Mouse (Mus musculus) hindbrain, postnatal 0 days (tissue): ENCODE measurements around the gene Sar1a. TPM values are rescaled to one million over a fixed set of nuclear protein-coding genes. Genes with fewer than 3 reads are reported as not detected.

Experiments used
- ATAC-seq: fragments of 200-750 bp; cut with Nextera tagmentation; 2 replicates; pipeline ENCODE4 v1.8.0; 2017; ENCODE audit warnings: mild to moderate bottlenecking, moderate TSS enrichment, moderate library complexity
- DNase-seq: peaks from one replicate; pipeline ENCODE4 v3.0.0-alpha.2; 2015; ENCODE audit warnings: low spot score
- H3K27ac ChIP-seq: fragments of 300-500 bp; sonication (generic); 2 replicates; pipeline ENCODE4 v1.5.1; 2014; ENCODE audit warnings: mild to moderate bottlenecking
- H3K27me3 ChIP-seq: fragments of 300-500 bp; sonication (generic); 2 replicates; pipeline ENCODE4 v1.6.1; 2014; ENCODE audit warnings: low read length, mixed read lengths; ENCODE audit not compliant: insufficient read depth
- H3K36me3 ChIP-seq: fragments of 300-500 bp; sonication (generic); 2 replicates; pipeline ENCODE4 v1.6.1; 2014; ENCODE audit warnings: low read length, mixed read lengths; ENCODE audit not compliant: insufficient read depth
- H3K4me1 ChIP-seq: fragments of 300-500 bp; sonication (generic); 2 replicates; pipeline ENCODE4 v1.6.1; 2014; ENCODE audit warnings: antibody characterized with exemption, low read length, mixed read lengths; ENCODE audit not compliant: insufficient read depth
- H3K4me2 ChIP-seq: fragments of 300-500 bp; sonication (generic); 2 replicates; pipeline ENCODE4 v1.6.1; 2014; ENCODE audit warnings: low read depth, mild to moderate bottlenecking, low read length, moderate library complexity, mixed read lengths
- H3K4me3 ChIP-seq: fragments of 300-500 bp; sonication (generic); 2 replicates; pipeline ENCODE4 v1.5.1; 2014; ENCODE audit warnings: low read length
- H3K9ac ChIP-seq: fragments of 300-500 bp; sonication (generic); replicated peaks from 2 replicates; pipeline ENCODE4 v1.6.1; 2014; ENCODE audit warnings: mild to moderate bottlenecking, low read length, moderate library complexity, mixed read lengths
- H3K9me3 ChIP-seq: fragments of 300-500 bp; sonication (generic); 2 replicates; pipeline ENCODE4 v1.6.1; 2016; ENCODE audit warnings: low read length, mixed read lengths
- CTCF ChIP-seq: IDR thresholded peaks from 2 replicates; pipeline ENCODE4 v1.5.1; 2016; ENCODE audit warnings: antibody characterized with exemption, control low read depth, low read depth
- WGBS: fragments of 180-500 bp; shearing (Covaris S2); extraction: QIAGEN DNeasy Blood & Tissue Kit; methylation state at CpG from one replicate; pipeline ENCODE4 v1.1.7; 2014; 5-methylcytosine and 5-hydroxymethylcytosine counted together
- polyA plus RNA-seq: library from polyadenylated mRNA; unstranded; fragments of >200 nt; fragmentation: Nextera tagmentation; extraction: Ambion mirVana; gene quantifications from 2 replicates; pipeline ENCODE4 v1.2.1, GENCODE M21; 2015
- total RNA-seq: library from RNA; depleted of rRNA; stranded (reverse); fragments of >200 nt; gene quantifications from 2 replicates; pipeline ENCODE4 v1.2.3, GENCODE M21; 2014

Gene Sar1a
- total and polyA plus RNA-seq, 2 experiments from 2014 or later = 125 to 188 TPM

- no peak overlapping the region for H3K4me3 ChIP-seq
- peaks cover 32% of the 10 kb centered on the region; the same call in 1 of the 2 replicates for H3K36me3 ChIP-seq
- H3K27me3 ChIP-seq = no peaks in the 10 kb centered on the region
- no peak overlapping the region for H3K27ac ChIP-seq
- H3K4me1 ChIP-seq = peaks cover 2% of the 10 kb centered on the region; the same call in 1 of the 2 replicates
- ATAC-seq = no peak
- H3K4me2 ChIP-seq = no peak overlapping the region
- TF ChIP-seq CTCF = no peak
- DNase-seq = no peak
- WGBS = 86% methylated on average over 3 of the region's 3 CpGs
- H3K9ac ChIP-seq = no peak overlapping the region
- H3K9me3 ChIP-seq = no peaks in the 10 kb centered on the region
Observed at GRCm38 (mm10) chr10:61675935-61676334, 4.2 kb upstream of the Sar1a start.

- Histone ChIP-seq H3K27me3 (no peaks in the 10 kb centered on the region), H3K4me3 (peak overlapping the region; percentile 81), H3K4me2 (peak overlapping the region; percentile 90), H3K27ac (peak overlapping the region; percentile 82; the same call in 1 of the 2 replicates), H3K9me3 (no peaks in the 10 kb centered on the region), H3K9ac (peak overlapping the region; percentile 92), H3K4me1 (peaks cover 8% of the 10 kb centered on the region), H3K36me3 (peaks cover 12% of the 10 kb centered on the region; the same call in 1 of the 2 replicates)
- ATAC-seq (peak; percentile 1; the same call in 1 of the 2 replicates), DNase-seq (no peak)
- TF ChIP-seq CTCF = no peak
- WGBS = 31% methylated on average over 9 of the region's 9 CpGs
Observed at GRCm38 (mm10) chr10:61679545-61679944, 554 bp upstream of the Sar1a start.

DNA sequence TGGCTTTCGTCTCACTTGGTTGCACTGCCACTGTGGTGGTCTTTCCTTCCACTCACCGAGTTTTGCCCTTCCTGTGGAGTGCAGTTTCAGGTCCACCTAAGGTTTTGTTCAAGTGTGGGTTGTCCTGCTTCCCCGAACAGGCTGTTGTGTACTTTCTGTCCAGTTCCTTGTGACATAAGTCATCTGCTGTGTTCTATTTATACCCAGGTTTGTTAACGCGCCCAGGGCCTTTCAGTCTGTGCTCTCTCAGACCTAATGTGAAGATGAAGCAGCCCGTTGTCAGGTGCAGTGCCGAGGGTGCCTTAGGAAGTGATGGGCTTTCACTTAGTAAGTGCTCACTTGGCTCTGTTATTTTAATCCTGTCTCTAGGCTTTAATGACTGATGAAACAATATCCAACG lies 9.3 kb downstream of the Sar1a start:
- no peak for TF ChIP-seq CTCF
- H3K27ac ChIP-seq = no peak overlapping the region
- peaks cover 62% of the 10 kb centered on the region for H3K36me3 ChIP-seq
- H3K9me3 ChIP-seq = no peaks in the 10 kb centered on the region
- ATAC-seq = no peak
- no peaks in the 10 kb centered on the region for H3K27me3 ChIP-seq
- H3K4me1 ChIP-seq = no peaks in the 10 kb centered on the region
- no peak for DNase-seq
- WGBS = 93% methylated on average over 8 of the region's 8 CpGs
- H3K4me3 ChIP-seq = no peak overlapping the region
- H3K4me2 ChIP-seq = no peak overlapping the region
- H3K9ac ChIP-seq = no peak overlapping the region

GRCm38 (mm10) chr10:61693563-61693962 lies 13.5 kb downstream of the Sar1a start:
- H3K36me3 ChIP-seq = peaks cover 35% of the 10 kb centered on the region
- WGBS = 78% methylated on average over 4 of the region's 4 CpGs

GRCm38 (mm10) chr10:61694870-61695670 lies 15.0 kb downstream of the Sar1a start, which contains the start of gene Tysnd1:
Gene Tysnd1 (plus strand): TSS chr10:61695514.
- Histone ChIP-seq H3K4me3 (peak within 1 kb of the TSS; percentile 78), H3K9me3 (no peaks in the 10 kb centered on the region), H3K9ac (peak within 1 kb of the TSS; percentile 70), H3K36me3 (peaks cover 24% of the 10 kb centered on the region), H3K27ac (peak within 1 kb of the TSS; percentile 70), H3K4me2 (peak within 1 kb of the TSS; percentile 91), H3K4me1 (peaks cover 13% of the 10 kb centered on the region), H3K27me3 (no peaks in the 10 kb centered on the region)
- TF ChIP-seq CTCF = peak; percentile 57
- under 1% methylated on average over 42 of the region's 42 CpGs for WGBS
- ATAC-seq (peak; percentile 95), DNase-seq (peak; percentile 99)

More at GRCm38 (mm10) chr10:61693563-61693962, 13.5 kb downstream of the Sar1a start:
- Histone ChIP-seq H3K27ac (no peak overlapping the region), H3K9ac (no peak overlapping the region), H3K4me1 (peaks cover 13% of the 10 kb centered on the region), H3K9me3 (no peaks in the 10 kb centered on the region), H3K27me3 (no peaks in the 10 kb centered on the region), H3K4me3 (no peak overlapping the region), H3K4me2 (no peak overlapping the region)
- DNase-seq (no peak), ATAC-seq (no peak)
- TF ChIP-seq CTCF = no peak

GRCm38 (mm10) chr10:61695703-61696559 lies 15.8 kb downstream of the Sar1a start:
- no peaks in the 10 kb centered on the region for H3K9me3 ChIP-seq
- H3K4me3 ChIP-seq = peak overlapping the region; percentile 78
- peaks cover 13% of the 10 kb centered on the region for H3K4me1 ChIP-seq
- H3K27ac ChIP-seq = peak overlapping the region; percentile 70
- DNase-seq (peak; percentile 15), ATAC-seq (peak; percentile 50)
- H3K4me2 ChIP-seq = peak overlapping the region; percentile 91
- H3K36me3 ChIP-seq = peaks cover 18% of the 10 kb centered on the region; the same call in 1 of the 2 replicates
- no peaks in the 10 kb centered on the region for H3K27me3 ChIP-seq
- no peak for TF ChIP-seq CTCF
- 2% methylated on average over 100 of the region's 111 CpGs for WGBS
- H3K9ac ChIP-seq = peak overlapping the region; percentile 70
